Comparison of ENCODE assay signal across 13 mouse cellular contexts in the genomic region with DNA sequence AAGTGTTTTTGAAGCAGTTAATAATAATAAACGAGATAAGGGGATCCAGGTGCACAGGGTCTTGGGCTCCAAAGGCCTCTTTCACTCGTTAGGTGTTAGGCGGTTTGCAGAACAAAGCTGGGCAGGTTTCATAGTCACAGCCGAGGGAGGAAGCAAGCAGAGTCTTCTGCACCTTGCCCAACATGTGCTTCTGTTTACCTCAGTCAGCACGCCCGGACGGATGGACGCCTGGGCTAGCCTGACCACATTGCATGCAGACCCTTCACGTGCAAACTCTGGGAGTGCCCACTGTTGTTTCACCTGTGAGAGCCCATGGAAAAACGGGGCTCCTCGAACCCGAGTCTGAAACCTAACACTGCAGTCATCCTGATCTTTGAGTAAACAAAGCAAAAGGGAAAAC. TPM values are rescaled to one million over a fixed set of nuclear protein-coding genes. Genes with fewer than 3 reads are reported as not detected.
DNase-seq lines count a peak whose midpoint lies in the region; ATAC-seq and TF ChIP-seq lines count a peak whose summit lies in the region.
"Had no signal": no experiment of that assay in that cellular context is flagged by ENCODE, and none has a peak within 500 bp of the region (broad histone marks: within the 10 kb centered on the region; RNA-seq: fewer than 3 reads in every experiment).

No protein-coding gene starts in this region.

- H3K27ac ChIP-seq in kidney, postnatal 0 days = no peak overlapping the region
- no peak overlapping the region for H3K27ac ChIP-seq in embryonic facial prominence, embryonic 14.5 days (replicated peaks; ENCODE audit: low read depth, low read length)
- H3K27ac ChIP-seq in thymus, adult 2 months (ENCODE audit: control insufficient read depth, insufficient read depth, low read length) = no peak overlapping the region

- no peaks in the 10 kb centered on the region for H3K9me3 ChIP-seq in kidney, postnatal 0 days (replicated peaks; ENCODE audit: low read length)
- no peaks in the 10 kb centered on the region for H3K9me3 ChIP-seq in embryonic facial prominence, embryonic 14.5 days (ENCODE audit: control insufficient read depth, low read length)
- H3K9me3 ChIP-seq: megakaryocyte, embryonic 14.5 days had no signal

- H3K9ac ChIP-seq in kidney, postnatal 0 days (ENCODE audit: low read depth, low read length) = no peak overlapping the region
- no peak overlapping the region for H3K9ac ChIP-seq in embryonic facial prominence, embryonic 14.5 days (ENCODE audit: low read depth, low read length)
- H3K9ac ChIP-seq: forebrain, postnatal 0 days had no signal

- no peak for TF ChIP-seq CTCF in kidney, postnatal 0 days (IDR thresholded peaks at IDR 0.05; ENCODE audit: low read depth)
- TF ChIP-seq CTCF in thymus, adult 2 months (IDR thresholded peaks at IDR 0.05; ENCODE audit: borderline replicate concordance, control insufficient read depth, extremely low read depth, insufficient read depth, low read length, poor library complexity) = no peak

- no peak overlapping the region for H3K4me3 ChIP-seq in kidney, postnatal 0 days (replicated peaks; ENCODE audit: low read depth, low read length)
- H3K4me3 ChIP-seq in embryonic facial prominence, embryonic 14.5 days (ENCODE audit: low read depth, low read length) = no peak overlapping the region
- H3K4me3 ChIP-seq in thymus, adult 2 months (ENCODE audit: control insufficient read depth, insufficient read depth, low read length) = no peak overlapping the region
- H3K4me3 ChIP-seq: megakaryocyte, embryonic 14.5 days had no signal

- no peaks in the 10 kb centered on the region for H3K36me3 ChIP-seq in kidney, postnatal 0 days (ENCODE audit: insufficient read depth, low read length)
- H3K36me3 ChIP-seq in embryonic facial prominence, embryonic 14.5 days (ENCODE audit: control insufficient read depth, insufficient read depth, low read length) = no peaks in the 10 kb centered on the region
- H3K36me3 ChIP-seq in thymus, adult 2 months (ENCODE audit: control insufficient read depth, insufficient read depth, low read length) = no peaks in the 10 kb centered on the region

- 41% methylated on average over 12 of the region's 12 CpGs for WGBS in kidney, postnatal 0 days
- WGBS in embryonic facial prominence, embryonic 14.5 days = 21% methylated on average over 12 of the region's 12 CpGs
- 61% methylated on average over 12 of the region's 12 CpGs for WGBS in thymus, adult 2 months

- H3K4me1 ChIP-seq in kidney, postnatal 0 days (replicated peaks; ENCODE audit: insufficient read depth, low read length) = no peaks in the 10 kb centered on the region
- peaks cover 6% of the 10 kb centered on the region for H3K4me1 ChIP-seq in embryonic facial prominence, embryonic 14.5 days (ENCODE audit: control insufficient read depth, insufficient read depth, low read length)
- no peaks in the 10 kb centered on the region for H3K4me1 ChIP-seq in thymus, adult 2 months (replicated peaks; ENCODE audit: control insufficient read depth, insufficient read depth, low read length)
- H3K4me1 ChIP-seq: megakaryocyte, embryonic 14.5 days had no signal

- no peaks in the 10 kb centered on the region for H3K27me3 ChIP-seq in kidney, postnatal 0 days (ENCODE audit: insufficient read depth, low read length)
- no peaks in the 10 kb centered on the region for H3K27me3 ChIP-seq in embryonic facial prominence, embryonic 14.5 days (replicated peaks; ENCODE audit: control insufficient read depth, insufficient read depth, low read length)
- no peaks in the 10 kb centered on the region for H3K27me3 ChIP-seq in thymus, adult 2 months (ENCODE audit: control insufficient read depth, insufficient read depth, low read length)

- ATAC-seq in kidney, postnatal 0 days (replicated peaks; ENCODE audit: low FRiP score, low read depth) = no peak
- ATAC-seq in embryonic facial prominence, embryonic 14.5 days (ENCODE audit: low read depth) = no peak
- ATAC-seq in megakaryocyte, adult 5-6 weeks (ENCODE audit: poor library complexity, severe bottlenecking) = peak; percentile 81
- ATAC-seq: forebrain, postnatal 0 days had no signal

- DNase-seq in embryo, embryonic 10 days (ENCODE audit: low spot score) = peak; percentile 16
- no peak for DNase-seq in embryo, embryonic 10.5 days (ENCODE audit: low spot score)
- no peak for DNase-seq in kidney, postnatal 0 days (ENCODE audit: low spot score)
- no peak for DNase-seq in kidney, postnatal 10 days
- no peak for DNase-seq in embryonic facial prominence, embryonic 14.5 days (ENCODE audit: low spot score)
- no peak for DNase-seq in cerebellum, postnatal 4 days (ENCODE audit: low spot score in 2 of 2)
- DNase-seq in thymus, adult 2 months = no peak
- DNase-seq: adrenal gland, postnatal 25 days; forebrain, postnatal 0 days; heart, adult 11 months had no signal

- no peak for TF ChIP-seq POLR2A in thymus, adult 2 months (IDR thresholded peaks at IDR 0.05; ENCODE audit: control insufficient read depth, extremely low read depth, insufficient read depth, low read length, poor library complexity)

- H3K4me2 ChIP-seq in kidney, postnatal 0 days (ENCODE audit: low read length) = peak overlapping the region; percentile 23
- H3K4me2 ChIP-seq in embryonic facial prominence, embryonic 14.5 days (ENCODE audit: low read depth, low read length) = peak overlapping the region; percentile 24

RNA-seq across cellular contexts. Expression of a gene that starts 30.5 kb away (rescaled TPM):
- 0.11 TPM in 1 of 2 replicates, not detected in the other for polyA plus RNA-seq in kidney, postnatal 0 days (2015; fragmentation: Nextera tagmentation; extraction: Ambion mirVana)
- polyA plus RNA-seq in embryonic facial prominence, embryonic 14.5 days (2014; fragmentation: Nextera tagmentation; extraction: Ambion mirVana) = 0.10 TPM in 1 of 2 replicates, not detected in the other
- 0.07 TPM in 1 of 2 replicates, not detected in the other for total RNA-seq in megakaryocyte, adult 5-6 weeks (2015)
- 0.59 TPM in 1 of 2 replicates, not detected in the other for total RNA-seq in megakaryocyte, adult 5-6 weeks (2017)
- not detected in 2 replicates for polyA plus RNA-seq in thymus, adult 2 months (2012; rRNA removed)
- total RNA-seq: adrenal gland, postnatal 25 days; forebrain, postnatal 0 days; left cerebral cortex, postnatal 25 days had no signal

RNA-seq across cellular contexts. Expression of a gene that starts 30.6 kb away (rescaled TPM):
- 22.1 and 23.4 TPM in 2 replicates for polyA plus RNA-seq in kidney, postnatal 0 days (2015; fragmentation: Nextera tagmentation; extraction: Ambion mirVana)
- 26.8 and 32.8 TPM in 2 replicates for polyA plus RNA-seq in embryonic facial prominence, embryonic 14.5 days (2014; fragmentation: Nextera tagmentation; extraction: Ambion mirVana)
- total RNA-seq in megakaryocyte, adult 5-6 weeks (2015) = 51.4 and 59.8 TPM in 2 replicates
- 51.5 and 53.6 TPM in 2 replicates for total RNA-seq in megakaryocyte, adult 5-6 weeks (2017)
- 25.7 and 25.9 TPM in 2 replicates for polyA plus RNA-seq in thymus, adult 2 months (2012; rRNA removed)

RNA-seq across cellular contexts. Expression of a gene that starts 56.9 kb away (rescaled TPM):
- polyA plus RNA-seq in kidney, postnatal 0 days (2015; fragmentation: Nextera tagmentation; extraction: Ambion mirVana) = 0.13 TPM in 1 of 2 replicates, not detected in the other
- polyA plus RNA-seq in embryonic facial prominence, embryonic 14.5 days (2014; fragmentation: Nextera tagmentation; extraction: Ambion mirVana) = not detected in 2 replicates
- 0.65 and 0.98 TPM in 2 replicates for total RNA-seq in megakaryocyte, adult 5-6 weeks (2015)
- 0.98 and 1.3 TPM in 2 replicates for total RNA-seq in megakaryocyte, adult 5-6 weeks (2017)
- polyA plus RNA-seq in thymus, adult 2 months (2012; rRNA removed) = 0.77 and 1.1 TPM in 2 replicates
